Mouse (Mus musculus): Measurements from ENCODE around the gene Senp3. TPM values are rescaled to one million over a fixed set of nuclear protein-coding genes. Genes with fewer than 3 reads are reported as not detected.
"Not testable (repeated sequence)": the region's sequence is repeated elsewhere in the genome, so short reads cannot be mapped to it uniquely, and the experiment has no call there.

Gene Senp3
- polyA plus RNA-seq, 1 experiment from 2014 or later = 74.3 TPM

DNA sequence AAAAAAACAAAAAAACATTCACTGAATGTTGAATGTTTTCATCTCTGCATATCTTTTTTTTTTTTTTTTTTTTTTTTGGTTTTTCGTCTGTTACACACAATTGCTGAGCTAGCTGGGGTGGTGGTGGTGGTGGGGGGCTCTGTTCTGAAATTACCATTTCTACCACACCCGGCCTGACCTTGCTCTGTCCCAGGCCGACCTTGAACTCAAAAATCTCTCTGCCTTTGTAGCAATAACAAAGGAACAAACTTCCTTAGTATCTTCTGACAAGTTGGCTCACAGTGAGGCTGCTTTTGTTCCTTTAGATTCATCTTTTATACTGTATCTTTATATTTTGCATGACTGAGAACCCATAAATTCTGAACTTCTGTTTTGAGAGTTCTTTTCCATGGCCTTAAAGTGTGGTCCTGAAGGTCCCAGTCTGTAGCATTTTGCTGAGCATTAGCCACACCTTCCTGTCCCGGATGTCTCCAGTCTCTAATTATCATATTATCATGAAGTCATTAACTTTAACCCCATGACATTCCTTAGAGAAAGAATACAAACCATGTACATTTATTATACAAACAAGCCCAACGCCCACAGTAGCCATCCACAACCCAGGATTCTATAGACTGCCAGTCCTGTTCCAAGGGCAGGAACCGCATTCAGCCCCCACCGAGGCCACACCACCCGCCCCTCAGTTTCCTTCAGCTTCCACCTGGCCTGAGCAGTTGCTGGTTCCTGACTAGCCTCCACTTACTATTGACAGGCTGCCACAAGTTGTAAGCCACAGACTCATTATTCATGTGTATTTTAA is 22.1 kb upstream of the Senp3 start:
- no peaks in the 10 kb centered on the region for H3K27me3 ChIP-seq (replicated peaks)
- no peak for ATAC-seq (ENCODE audit: insufficient number of reproducible peaks, low FRiP score)
- H3K36me3 ChIP-seq = no peaks in the 10 kb centered on the region
- H3K27ac ChIP-seq (ENCODE audit: poor library complexity, severe bottlenecking) = no peak overlapping the region
- H3K4me3 ChIP-seq = no peak overlapping the region
- peaks cover 15% of the 10 kb centered on the region for H3K4me1 ChIP-seq (replicated peaks)
- no peaks in the 10 kb centered on the region for H3K9me3 ChIP-seq (replicated peaks)
- no peak overlapping the region for H3K9ac ChIP-seq
- H3K4me2 ChIP-seq = no peak overlapping the region
- 67% methylated on average over 8 of the region's 8 CpGs for WGBS

DNA sequence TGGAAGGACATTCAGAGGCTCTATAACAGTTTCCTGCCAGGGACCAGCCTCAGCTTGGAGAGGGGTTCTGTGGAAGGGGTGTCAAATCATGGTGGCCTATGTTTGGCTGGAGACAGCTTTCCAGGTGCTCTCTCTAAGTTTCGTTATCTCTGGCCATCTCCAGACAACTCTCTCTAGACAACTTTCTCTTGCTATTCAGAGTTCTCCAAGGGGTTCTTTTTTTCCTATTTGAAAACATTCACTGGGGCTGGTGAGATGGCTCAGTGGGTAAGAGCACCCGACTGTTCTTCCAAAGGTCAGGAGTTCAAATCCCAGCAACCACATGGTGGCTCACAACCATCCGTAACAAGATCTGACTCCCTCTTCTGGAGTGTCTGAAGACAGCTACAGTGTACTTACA is 21.5 kb upstream of the Senp3 start:
- H3K4me3 ChIP-seq; H3K4me2 ChIP-seq; H3K36me3 ChIP-seq; H3K9ac ChIP-seq; ATAC-seq (ENCODE audit: insufficient number of reproducible peaks, low FRiP score); H3K27me3 ChIP-seq (replicated peaks); H3K27ac ChIP-seq (ENCODE audit: poor library complexity, severe bottlenecking); H3K9me3 ChIP-seq (replicated peaks): not testable (repeated sequence)
- H3K4me1 ChIP-seq (replicated peaks) = peaks cover 12% of the 10 kb centered on the region
- WGBS = 82% methylated on average over 3 of the region's 3 CpGs

DNA sequence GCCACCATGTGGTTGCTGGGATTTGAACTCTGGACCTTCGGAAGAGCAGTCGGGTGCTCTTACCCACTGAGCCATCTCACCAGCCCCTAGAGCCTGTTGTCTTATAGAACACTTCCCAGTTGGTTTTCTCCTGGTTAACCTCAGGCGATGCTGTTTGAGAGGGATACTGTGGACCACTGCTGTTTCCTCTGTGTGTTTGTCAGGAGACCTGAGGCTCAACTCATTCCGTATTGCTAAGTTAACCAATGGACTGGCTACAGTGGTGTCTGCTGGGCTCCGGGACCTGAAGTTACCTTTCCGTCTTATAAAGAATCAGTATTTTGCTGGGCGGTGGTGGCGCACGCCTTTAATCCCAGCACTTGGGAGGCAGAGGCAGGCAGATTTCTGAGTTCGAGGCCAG is 21.0 kb upstream of the Senp3 start:
- not testable (repeated sequence) for H3K27ac ChIP-seq (ENCODE audit: poor library complexity, severe bottlenecking); H3K27me3 ChIP-seq (replicated peaks); H3K4me2 ChIP-seq; ATAC-seq (ENCODE audit: insufficient number of reproducible peaks, low FRiP score); H3K4me3 ChIP-seq; H3K9ac ChIP-seq; H3K36me3 ChIP-seq; H3K9me3 ChIP-seq (replicated peaks)
- WGBS = 93% methylated on average over 10 of the region's 10 CpGs
- peaks cover 12% of the 10 kb centered on the region for H3K4me1 ChIP-seq (replicated peaks)

DNA sequence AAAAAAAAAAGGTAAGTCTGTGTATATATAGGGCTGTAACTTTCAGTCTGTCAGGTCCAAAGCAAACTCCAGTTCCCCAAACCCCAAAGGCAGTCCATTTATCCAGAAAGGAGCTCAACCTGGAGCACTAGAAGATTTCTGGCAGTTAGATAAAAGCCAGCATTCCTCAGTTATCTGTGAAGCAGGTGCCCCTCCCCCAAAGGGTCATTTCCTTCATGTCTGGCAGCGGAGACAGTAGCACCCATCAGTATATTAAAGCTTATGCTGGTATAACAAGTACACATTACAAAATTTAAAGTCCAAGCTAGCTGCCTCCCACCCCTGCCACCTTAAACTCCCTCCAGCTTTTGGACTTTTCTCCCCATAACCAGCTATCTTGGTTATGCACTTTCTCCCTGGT is 17.7 kb upstream of the Senp3 start:
- no peaks in the 10 kb centered on the region for H3K36me3 ChIP-seq
- 0 out of 2 replicates have a peak, but pooled peaks cover 2% of the 10 kb centered on the region for H3K9me3 ChIP-seq (replicated peaks)
- H3K9ac ChIP-seq = no peak overlapping the region; the same call in 1 of the 2 replicates
- H3K4me2 ChIP-seq = 0 out of 2 replicates have a peak overlapping the region, but pooled peaks have one; percentile 1
- no peaks in the 10 kb centered on the region for H3K27me3 ChIP-seq (replicated peaks)
- no peak for ATAC-seq (ENCODE audit: insufficient number of reproducible peaks, low FRiP score)
- peaks cover 22% of the 10 kb centered on the region for H3K4me1 ChIP-seq (replicated peaks)
- no peak overlapping the region for H3K27ac ChIP-seq (ENCODE audit: poor library complexity, severe bottlenecking)
- WGBS = 12% methylated on average over 1 of the region's 1 CpGs
- no peak overlapping the region for H3K4me3 ChIP-seq

DNA sequence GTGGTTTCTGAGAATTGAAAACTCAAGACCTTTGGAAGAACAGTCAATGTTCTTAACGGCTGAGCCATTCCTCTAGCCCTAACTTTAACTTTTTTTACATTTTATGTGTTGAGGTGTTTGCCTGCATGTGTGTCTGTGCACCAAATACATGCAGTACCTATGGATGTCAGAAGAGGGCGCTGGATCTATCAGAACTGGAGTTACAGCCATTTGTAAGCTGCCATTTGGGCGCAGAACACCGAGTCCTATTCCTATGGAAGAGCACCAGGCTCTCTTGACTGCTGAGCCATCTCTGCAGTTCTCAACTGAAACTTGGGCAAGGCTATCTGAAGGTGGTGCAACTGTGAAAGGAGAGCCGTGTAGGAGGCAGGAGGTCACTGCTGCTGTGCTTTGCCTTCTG is 16.7 kb upstream of the Senp3 start:
- no peak for ATAC-seq (ENCODE audit: insufficient number of reproducible peaks, low FRiP score)
- H3K36me3 ChIP-seq = no peaks in the 10 kb centered on the region
- no peak overlapping the region for H3K4me2 ChIP-seq
- no peak overlapping the region for H3K9ac ChIP-seq
- no peak overlapping the region for H3K4me3 ChIP-seq
- no peaks in the 10 kb centered on the region for H3K27me3 ChIP-seq (replicated peaks)
- H3K4me1 ChIP-seq (replicated peaks) = peaks cover 22% of the 10 kb centered on the region
- H3K9me3 ChIP-seq (replicated peaks) = 0 out of 2 replicates have a peak, but pooled peaks cover 2% of the 10 kb centered on the region
- 68% methylated on average over 5 of the region's 5 CpGs for WGBS
- no peak overlapping the region for H3K27ac ChIP-seq (ENCODE audit: poor library complexity, severe bottlenecking)

DNA sequence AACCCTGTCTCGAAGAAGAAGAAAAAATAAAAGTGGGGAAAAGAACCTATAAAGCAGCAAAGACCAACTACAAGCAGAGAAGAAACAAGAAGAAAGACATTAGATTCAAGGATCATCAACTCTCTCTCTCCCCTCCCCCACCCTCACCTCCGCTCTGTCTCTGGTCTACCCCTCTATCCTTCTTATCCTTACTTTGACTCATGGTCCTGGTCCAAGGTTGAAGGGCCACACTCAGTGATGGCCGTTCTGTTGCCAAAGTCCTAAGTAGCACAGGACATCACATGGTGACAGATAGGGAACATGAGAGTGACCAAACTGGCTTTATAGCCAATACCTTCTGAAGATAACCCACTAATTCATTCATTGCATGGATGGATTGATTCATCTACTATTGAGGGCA is 15.5 kb upstream of the Senp3 start:
- Histone ChIP-seq H3K4me1 (replicated peaks) (peaks cover 26% of the 10 kb centered on the region), H3K9me3 (replicated peaks) (0 out of 2 replicates have a peak, but pooled peaks cover 2% of the 10 kb centered on the region), H3K27ac (ENCODE audit: poor library complexity, severe bottlenecking) (no peak overlapping the region), H3K4me3 (no peak overlapping the region), H3K4me2 (no peak overlapping the region), H3K27me3 (replicated peaks) (no peaks in the 10 kb centered on the region), H3K9ac (no peak overlapping the region), H3K36me3 (no peaks in the 10 kb centered on the region)
- 81% methylated on average over 3 of the region's 3 CpGs for WGBS
- ATAC-seq (ENCODE audit: insufficient number of reproducible peaks, low FRiP score) = no peak

DNA sequence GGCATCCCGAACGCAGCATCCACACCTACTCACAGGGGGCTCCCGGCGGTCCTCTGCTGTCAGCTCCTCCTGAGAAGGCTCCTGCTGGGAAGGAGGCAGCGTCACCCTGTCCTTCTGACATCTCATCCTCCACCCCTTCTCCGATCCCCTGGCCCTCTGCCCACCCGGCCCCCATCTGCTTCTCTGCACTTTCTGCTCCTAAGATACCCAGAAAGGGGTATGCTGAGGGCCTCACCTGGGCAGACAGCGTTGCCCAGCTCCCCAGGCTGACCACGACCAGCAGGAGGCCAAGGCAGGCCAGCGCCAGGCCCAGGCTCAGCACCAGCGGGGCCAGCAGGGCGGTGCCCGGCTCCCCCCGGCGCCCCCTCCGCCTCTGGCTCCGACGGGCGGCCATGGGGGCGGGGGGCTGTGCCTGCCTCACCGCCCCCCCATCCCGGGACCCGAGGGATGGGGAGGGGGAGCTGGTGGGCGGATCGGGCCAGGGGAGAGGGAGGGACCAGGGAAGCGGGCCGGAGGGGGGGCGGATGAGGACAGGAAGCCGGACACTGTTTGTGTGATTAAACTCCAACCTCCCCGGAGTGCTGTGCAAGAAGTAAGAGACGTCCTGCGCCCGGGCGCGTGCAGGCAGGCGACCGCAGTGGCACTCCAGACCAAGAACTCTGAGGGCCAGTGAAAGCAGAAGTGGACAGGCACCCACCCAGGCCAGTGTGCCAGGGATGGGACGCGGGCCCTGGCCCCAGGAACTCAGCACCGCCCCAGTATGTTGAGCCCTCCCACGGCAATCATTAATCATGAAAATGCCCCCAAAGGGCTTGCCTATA is 13.7 kb upstream of the Senp3 start, which contains the start of the genes Tnfsf12 and Tnfsfm13:
Gene Tnfsf12, minus strand, starts transcription at position 489 of the 821 bp plus-strand sequence.
Gene Tnfsfm13, minus strand, starts transcription at position 738 of the 821 bp plus-strand sequence.
- Histone ChIP-seq H3K4me3 (peak within 1 kb of the TSS; percentile 58), H3K27ac (ENCODE audit: poor library complexity, severe bottlenecking) (peak within 1 kb of the TSS; percentile 33), H3K9ac (peak within 1 kb of the TSS; percentile 74), H3K36me3 (no peaks in the 10 kb centered on the region), H3K9me3 (replicated peaks) (0 out of 2 replicates have a peak, but pooled peaks cover 2% of the 10 kb centered on the region), H3K4me1 (replicated peaks) (peaks cover 26% of the 10 kb centered on the region), H3K4me2 (peak within 1 kb of the TSS; percentile 86), H3K27me3 (replicated peaks) (no peaks in the 10 kb centered on the region)
- 1% methylated on average over 39 of the region's 41 CpGs for WGBS
- peak; percentile 73 for ATAC-seq (ENCODE audit: insufficient number of reproducible peaks, low FRiP score)

DNA sequence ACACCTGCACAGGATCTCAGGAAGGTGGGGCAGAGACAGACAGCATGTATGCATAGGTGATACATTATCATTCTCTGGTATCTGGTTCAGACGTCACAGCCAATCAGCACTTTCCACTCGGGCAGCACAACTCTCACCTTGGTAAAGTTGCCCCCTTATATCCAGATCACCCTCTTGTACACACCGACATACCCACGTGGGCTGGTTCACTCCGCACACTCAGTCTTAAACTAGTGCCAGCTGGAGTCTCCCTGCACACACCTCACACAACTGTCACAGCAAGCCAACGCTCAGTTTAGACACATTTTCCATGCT is 13.1 kb upstream of the Senp3 start:
- Histone ChIP-seq H3K36me3 (no peaks in the 10 kb centered on the region), H3K4me2 (peak overlapping the region; percentile 86), H3K4me3 (peak overlapping the region; percentile 58), H3K4me1 (replicated peaks) (peaks cover 21% of the 10 kb centered on the region), H3K27ac (ENCODE audit: poor library complexity, severe bottlenecking) (peak overlapping the region; percentile 33; the same call in 1 of the 2 replicates), H3K9me3 (replicated peaks) (0 out of 2 replicates have a peak, but pooled peaks cover 2% of the 10 kb centered on the region), H3K27me3 (replicated peaks) (no peaks in the 10 kb centered on the region), H3K9ac (peak overlapping the region; percentile 74)
- 31% methylated on average over 6 of the region's 6 CpGs for WGBS
- ATAC-seq (ENCODE audit: insufficient number of reproducible peaks, low FRiP score) = peak; percentile 28

DNA sequence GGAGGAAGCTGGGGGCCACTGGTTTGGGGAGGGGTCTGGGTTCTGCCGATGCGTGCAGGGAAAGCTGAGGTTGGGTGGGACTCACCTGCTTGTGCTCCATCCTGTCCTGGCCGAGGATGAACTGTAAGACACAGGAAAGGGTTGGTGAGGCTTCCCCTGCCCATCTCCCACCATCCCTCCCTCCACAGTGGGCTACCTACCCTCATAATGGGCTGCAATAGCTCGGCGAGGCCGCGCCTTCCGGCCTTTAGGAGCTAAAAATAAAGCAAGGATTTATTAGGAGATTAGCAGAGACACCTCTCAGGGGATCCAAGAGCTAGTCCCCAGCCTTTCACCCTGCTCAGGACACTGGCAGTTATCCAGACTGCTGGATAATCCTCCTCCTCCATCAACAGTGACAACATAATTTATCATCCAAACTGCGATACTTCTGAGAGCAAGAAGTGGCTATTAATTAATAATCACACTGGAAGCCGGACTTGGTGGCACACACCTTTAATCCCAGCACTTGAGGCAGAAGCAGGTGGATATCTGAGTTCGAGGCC is 11.6 kb upstream of the Senp3 start:
- H3K27me3 ChIP-seq (replicated peaks) = no peaks in the 10 kb centered on the region
- ATAC-seq (ENCODE audit: insufficient number of reproducible peaks, low FRiP score) = no peak
- no peaks in the 10 kb centered on the region for H3K36me3 ChIP-seq
- no peak overlapping the region for H3K27ac ChIP-seq (ENCODE audit: poor library complexity, severe bottlenecking)
- H3K9ac ChIP-seq = no peak overlapping the region
- 0 out of 2 replicates have a peak, but pooled peaks cover under 1% of the 10 kb centered on the region for H3K9me3 ChIP-seq (replicated peaks)
- H3K4me1 ChIP-seq (replicated peaks) = peaks cover 14% of the 10 kb centered on the region
- 57% methylated on average over 11 of the region's 11 CpGs for WGBS
- H3K4me3 ChIP-seq = no peak overlapping the region
- H3K4me2 ChIP-seq = no peak overlapping the region

DNA sequence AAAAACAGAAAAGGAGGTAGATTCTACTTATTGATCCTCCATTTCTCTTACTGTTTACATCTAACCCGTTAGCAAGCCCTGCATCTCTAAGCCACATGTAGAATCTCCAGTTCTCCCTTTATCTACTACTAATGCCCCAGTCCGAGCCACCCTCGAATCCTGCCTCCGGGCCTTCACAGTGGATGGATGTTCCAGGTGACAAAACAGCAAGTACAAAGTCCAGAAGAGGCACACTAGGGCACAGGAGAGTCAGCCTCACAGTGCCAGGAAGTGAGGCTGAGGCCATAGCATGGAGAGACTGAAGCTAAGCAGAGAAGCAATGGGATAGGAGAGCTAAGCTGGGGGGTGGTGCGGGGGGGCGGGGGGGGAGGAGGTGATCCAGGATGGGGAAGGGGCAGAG is 11.0 kb upstream of the Senp3 start:
- H3K27me3 ChIP-seq (replicated peaks) = no peaks in the 10 kb centered on the region
- no peaks in the 10 kb centered on the region for H3K9me3 ChIP-seq (replicated peaks)
- no peak overlapping the region for H3K4me3 ChIP-seq
- H3K9ac ChIP-seq = no peak overlapping the region
- no peak for ATAC-seq (ENCODE audit: insufficient number of reproducible peaks, low FRiP score)
- WGBS = 89% methylated on average over 6 of the region's 6 CpGs
- no peaks in the 10 kb centered on the region for H3K36me3 ChIP-seq
- H3K4me1 ChIP-seq (replicated peaks) = peaks cover 14% of the 10 kb centered on the region
- H3K4me2 ChIP-seq = no peak overlapping the region
- H3K27ac ChIP-seq (ENCODE audit: poor library complexity, severe bottlenecking) = no peak overlapping the region
